Mouse (Mus musculus) embryonic stem cell, embryonic (primary cell): ENCODE data around the gene Olfr474.
"Not testable (repeated sequence)": the region's sequence is repeated elsewhere in the genome, so short reads cannot be mapped to it uniquely, and the experiment has no call there.

Experiments used
- CTCF ChIA-PET, 4 experiments: fragments of 300-600 bp in 2 of 4; fragments of 350-600 bp in 2 of 4; sonication (Branson Sonifier 250); formaldehyde crosslinking; loops; one replicate each; lab custom pipeline; 2022; ENCODE audit warnings: inconsistent platforms in 2 of 4; lab: Charles Lee
- POLR2A ChIA-PET, 4 experiments: fragments of 300-600 bp in 2 of 4; fragments of 350-600 bp in 2 of 4; sonication (Branson Sonifier 250); formaldehyde crosslinking; loops; one replicate each; lab custom pipeline; 2022; ENCODE audit warnings: antibody characterized with exemption in 4 of 4, inconsistent platforms in 1 of 4; lab: Charles Lee

The Olfr474 gene

GRCm38 (mm10) chr7:107954343-107954742, at the start of gene Olfr474:
TSS of gene Olfr474 (plus strand) at chr7:107954643.
- POLR2A ChIA-PET, result no interaction called here
- CTCF ChIA-PET, result no interaction called here

- ChIA-PET CTCF (no interaction called here), POLR2A (no interaction called here)
Observed at GRCm38 (mm10) chr7:107930146-107930545, 24.3 kb upstream of the Olfr474 start, which contains the start of gene Olfr473. TSS of gene Olfr473 (plus strand) at chr7:107930446.

- CTCF ChIA-PET, POLR2A ChIA-PET: not testable (repeated sequence)
Observed at GRCm38 (mm10) chr7:107952539-107952938, 1.9 kb upstream of the Olfr474 start.

DNA sequence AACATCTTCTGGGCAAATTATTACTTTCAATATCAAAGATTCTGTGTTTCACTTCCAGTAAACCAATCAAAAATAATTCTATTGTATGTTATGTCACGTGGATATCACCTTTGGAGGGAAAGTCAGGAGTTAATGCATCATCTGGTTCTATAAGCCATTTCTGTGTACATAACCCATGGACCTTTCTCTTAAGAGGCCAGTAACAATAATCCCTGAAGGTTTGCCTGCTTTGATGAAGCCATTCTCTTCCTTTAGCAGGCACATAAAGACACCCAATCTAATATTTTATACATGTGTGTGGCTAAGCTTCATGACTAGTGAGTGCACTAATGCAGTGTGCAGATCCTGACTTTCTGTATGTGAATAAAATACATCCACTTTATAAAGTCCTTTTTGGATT, 10.1 kb downstream of the Olfr474 start, which contains the start of gene Olfr476:
TSS of gene Olfr476 (plus strand) at position 301 of the 400 bp plus-strand sequence.
- ChIA-PET POLR2A (no interaction called here), CTCF (no interaction called here)

DNA sequence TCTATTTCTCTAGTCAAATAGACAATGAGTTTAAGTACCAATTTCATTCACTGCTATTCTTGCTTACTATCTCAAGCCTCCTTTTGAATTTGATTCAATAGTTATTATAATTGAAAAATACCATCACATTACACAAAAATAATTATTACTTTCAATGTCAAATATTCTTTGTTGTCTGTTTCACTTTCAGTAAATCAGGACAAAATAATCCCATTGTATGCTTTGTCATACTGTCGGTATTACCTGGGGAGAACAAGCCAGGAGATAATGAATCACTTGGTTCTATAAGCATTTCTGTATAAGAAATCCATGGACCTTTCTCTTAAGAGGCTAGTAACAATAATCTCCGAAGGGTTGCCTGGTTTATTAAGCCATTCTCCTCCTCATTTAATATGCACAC, 31.9 kb downstream of the Olfr474 start, which contains the start of gene Olfr477:
TSS of gene Olfr477 (plus strand) at position 301 of the 400 bp plus-strand sequence.
- ChIA-PET POLR2A (no interaction called here), CTCF (no interaction called here)
